Mouse (Mus musculus): ENCODE measurements around the gene Rdh11. TPM values are rescaled to one million over a fixed set of nuclear protein-coding genes. Genes with fewer than 3 reads are reported as not detected.

The Rdh11 gene
- total RNA-seq, 2 experiments from 2014 or later: 12.7 to 13.1 TPM

- peak; percentile 92 for ATAC-seq (ENCODE audit: poor library complexity, severe bottlenecking)
Observed at GRCm38 (mm10) chr12:79140811-79141210, 51.3 kb downstream of the Rdh11 start.

- ATAC-seq (ENCODE audit: poor library complexity, severe bottlenecking): no peak
Observed at GRCm38 (mm10) chr12:79139417-79139816, 52.7 kb downstream of the Rdh11 start.

- no peak for ATAC-seq (ENCODE audit: poor library complexity, severe bottlenecking)
Observed at GRCm38 (mm10) chr12:79138999-79139398, 53.1 kb downstream of the Rdh11 start.

DNA sequence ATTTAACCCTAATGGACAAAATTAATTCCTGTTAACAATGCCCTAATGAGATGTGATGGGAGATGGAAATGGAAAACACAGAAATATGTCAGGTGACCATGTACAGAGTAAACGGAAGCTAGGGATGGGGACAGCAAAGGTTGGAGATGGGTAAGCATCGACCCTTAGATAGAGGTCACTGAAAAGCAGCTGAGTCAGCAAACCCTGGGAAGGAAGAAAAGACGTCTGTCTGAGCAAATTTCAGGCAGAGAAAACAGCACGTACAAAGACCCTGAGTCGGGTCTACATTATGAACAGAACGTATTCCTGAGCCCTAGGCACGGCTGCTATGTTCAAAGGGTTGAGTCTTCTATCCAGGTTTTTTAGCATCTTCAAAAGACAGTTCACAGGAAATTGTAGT is 55.1 kb downstream of the Rdh11 start:
- ATAC-seq (ENCODE audit: poor library complexity, severe bottlenecking): no peak

DNA sequence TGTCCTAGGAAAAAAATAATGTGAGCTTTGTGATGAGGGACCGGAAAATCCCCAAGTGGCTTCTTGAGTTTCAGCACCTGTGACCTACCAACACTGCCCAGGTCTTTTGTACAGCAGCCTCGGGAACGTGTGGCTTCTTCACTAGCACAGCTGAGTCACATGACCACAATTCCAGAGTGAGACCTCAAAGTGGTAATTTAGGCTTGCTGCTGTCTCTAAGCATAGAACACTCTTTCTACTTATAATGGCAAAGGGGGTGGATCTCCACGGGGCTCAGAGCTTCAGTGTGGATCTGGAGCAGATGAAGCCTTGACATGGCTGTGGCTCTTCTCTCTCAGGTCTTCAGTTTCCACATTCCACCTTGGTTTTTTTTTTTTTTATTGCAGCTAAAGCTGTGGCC is 57.0 kb downstream of the Rdh11 start:
- ATAC-seq (ENCODE audit: poor library complexity, severe bottlenecking): no peak

- no peak for ATAC-seq (ENCODE audit: poor library complexity, severe bottlenecking)
Observed at GRCm38 (mm10) chr12:79134676-79135075, 57.4 kb downstream of the Rdh11 start.

DNA sequence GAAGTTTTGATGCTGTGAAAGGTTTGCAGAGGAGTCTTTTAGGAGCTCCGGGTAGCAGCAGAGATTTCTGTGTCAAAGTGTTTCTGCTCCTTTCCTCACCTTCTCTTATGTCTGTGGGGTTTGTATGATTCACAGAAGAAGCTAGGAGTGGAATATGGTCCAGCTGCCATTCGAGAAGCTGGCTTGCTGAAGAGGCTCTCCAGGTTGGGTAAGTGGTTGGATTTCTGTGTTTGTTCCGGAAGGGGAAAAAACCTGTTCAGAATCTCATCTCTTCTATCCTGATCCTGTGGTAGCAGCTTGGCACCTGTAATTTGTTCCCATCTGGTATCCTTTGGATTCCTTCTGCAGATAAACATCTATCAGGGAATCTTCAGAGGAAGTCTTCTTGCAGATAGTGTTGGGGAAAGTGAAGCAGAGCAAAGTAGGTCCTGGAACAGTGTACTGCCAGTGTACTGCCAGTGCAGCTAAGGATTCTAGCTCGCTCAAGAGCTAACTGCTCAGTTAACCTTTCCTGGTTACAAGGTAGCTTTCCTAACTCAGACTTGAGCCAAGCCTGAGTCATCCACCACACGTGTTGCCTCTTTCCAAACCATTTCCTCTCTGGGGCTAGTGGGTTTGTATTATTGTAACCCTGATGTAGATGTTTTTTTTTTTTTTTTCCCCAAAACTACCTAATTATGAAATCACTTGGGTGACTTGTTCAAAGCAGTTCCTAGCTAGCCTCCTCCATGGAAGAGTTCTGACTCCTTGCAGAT is 60.2 kb downstream of the Rdh11 start:
- peak; percentile 80 for ATAC-seq (ENCODE audit: poor library complexity, severe bottlenecking)

DNA sequence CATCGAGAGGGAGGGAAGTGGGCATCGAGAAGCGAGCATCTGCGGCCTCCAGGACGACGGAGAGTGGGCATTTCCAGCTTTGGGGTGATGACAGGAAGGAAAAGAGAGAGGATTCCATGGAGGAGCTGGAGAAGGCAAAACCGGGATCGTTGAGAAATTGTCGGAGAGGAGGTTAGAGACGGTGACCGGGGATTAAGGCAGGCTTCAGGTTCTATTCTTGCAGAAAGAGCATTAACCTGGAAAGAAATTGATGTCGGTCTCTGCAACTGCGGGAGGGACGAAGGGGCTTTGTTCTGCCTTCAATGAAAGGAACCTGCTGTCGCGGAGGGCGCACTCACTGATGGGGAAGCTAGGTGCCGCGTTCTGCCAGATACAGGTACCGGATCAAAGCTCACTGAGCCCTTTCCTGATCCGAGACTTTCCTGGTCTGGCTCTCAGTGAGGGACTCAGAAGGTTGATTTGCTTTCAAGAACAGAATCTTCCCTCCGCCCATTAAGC is 60.9 kb downstream of the Rdh11 start:
- ATAC-seq (ENCODE audit: poor library complexity, severe bottlenecking): peak; percentile 26; the same call in 1 of the 2 replicates

DNA sequence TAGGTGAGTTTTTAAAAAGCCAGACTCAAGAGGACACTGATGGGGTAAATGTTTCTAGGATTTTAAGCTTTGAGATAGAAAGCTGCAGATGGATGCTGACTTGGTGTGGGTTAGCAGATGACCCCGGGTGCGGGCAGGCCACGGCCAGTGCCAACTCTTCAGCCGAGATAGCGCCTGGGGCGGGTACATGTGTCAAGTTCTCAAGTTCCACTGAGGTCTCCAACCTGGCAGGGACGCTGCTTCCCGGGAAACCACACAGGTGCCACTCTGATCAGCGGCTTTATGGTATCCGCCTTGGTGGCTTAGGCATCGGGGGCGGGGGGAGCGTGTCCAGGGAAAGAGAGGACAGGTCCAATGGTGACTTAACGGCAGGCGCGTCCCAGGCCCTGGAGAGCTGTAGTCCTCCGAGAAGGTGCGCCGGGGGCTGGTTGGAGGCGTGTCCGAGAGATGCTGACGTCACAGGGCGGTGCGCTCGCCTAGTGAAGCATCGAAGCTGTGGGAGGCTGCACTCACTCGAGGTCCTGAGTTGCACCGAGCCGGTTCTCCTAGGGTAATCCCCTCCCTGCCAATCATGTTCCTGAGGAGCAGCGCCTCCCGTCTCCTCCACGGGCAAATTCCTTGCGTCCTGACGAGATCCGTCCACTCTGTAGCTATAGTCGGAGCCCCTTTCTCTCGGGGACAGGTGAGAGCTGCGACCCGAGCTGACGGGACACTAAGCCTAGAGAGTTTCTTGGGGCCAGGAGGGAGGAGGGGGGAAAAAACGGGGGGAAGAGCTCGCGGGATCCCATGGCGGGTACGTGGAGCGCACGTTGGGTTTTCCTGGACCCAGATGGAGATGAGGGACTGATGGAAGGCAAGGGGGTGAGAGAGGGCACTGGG is 61.6 kb downstream of the Rdh11 start, which contains the start of gene Arg2:
Gene Arg2, plus strand, starts transcription at position 479 of the 879 bp plus-strand sequence.
- peak; percentile 92 for ATAC-seq (ENCODE audit: poor library complexity, severe bottlenecking)

Other genes starting within 250 kb of the Rdh11 start
- 49.1 and 55.5 TPM in 2 replicates for gene Tmem229b, start 184.7 kb downstream of the Rdh11 start, total RNA-seq (2015)
- 67.2 and 70.6 TPM in 2 replicates for gene Tmem229b, start 184.7 kb downstream of the Rdh11 start, total RNA-seq (2017)
- gene Plekhh1, start 163.1 kb downstream of the Rdh11 start, total RNA-seq (2015): 0.76 and 0.96 TPM in 2 replicates
- gene Plekhh1, start 163.1 kb downstream of the Rdh11 start, total RNA-seq (2017): 0.37 and 0.98 TPM in 2 replicates
- 17.5 and 18.2 TPM in 2 replicates for gene Pigh, start 102.6 kb downstream of the Rdh11 start, total RNA-seq (2015)
- 17.0 and 18.5 TPM in 2 replicates for gene Pigh, start 102.6 kb downstream of the Rdh11 start, total RNA-seq (2017)
- gene Arg2, start 61.5 kb downstream of the Rdh11 start, total RNA-seq (2015): 11.9 and 15.8 TPM in 2 replicates
- 5.3 and 6.8 TPM in 2 replicates for gene Arg2, start 61.5 kb downstream of the Rdh11 start, total RNA-seq (2017)
- 17.5 and 17.7 TPM in 2 replicates for gene Vti1b, start 19.6 kb downstream of the Rdh11 start, total RNA-seq (2015)
- gene Vti1b, start 19.6 kb downstream of the Rdh11 start, total RNA-seq (2017): 192 and 195 TPM in 2 replicates
- 14.8 and 21.4 TPM in 2 replicates for gene Rdh12, start 16.6 kb upstream of the Rdh11 start, total RNA-seq (2015)
- 15.5 and 17.2 TPM in 2 replicates for gene Rdh12, start 16.6 kb upstream of the Rdh11 start, total RNA-seq (2017)
- 27.2 and 41.6 TPM in 2 replicates for gene Zfyve26, start 104.0 kb upstream of the Rdh11 start, total RNA-seq (2015)
- 19.7 and 29.1 TPM in 2 replicates for gene Zfyve26, start 104.0 kb upstream of the Rdh11 start, total RNA-seq (2017)
- gene Rad51b, start 105.0 kb upstream of the Rdh11 start, total RNA-seq (2015): 3.2 and 5.9 TPM in 2 replicates
- 7.1 TPM in 2 replicates for gene Rad51b, start 105.0 kb upstream of the Rdh11 start, total RNA-seq (2017)